Mouse (Mus musculus) cerebellum, postnatal 36 days (tissue): ENCODE measurements around the gene Zkscan14.
"Not testable (repeated sequence)": the region's sequence is repeated elsewhere in the genome, so short reads cannot be mapped to it uniquely, and the experiment has no call there.

Experiments used
- DNase-seq, 2 experiments: peaks; one replicate each; pipeline ENCODE4 v3.0.0; 2021 to 2022; ENCODE audit warnings: mixed read lengths in 2 of 2

Zkscan14 gene

DNA sequence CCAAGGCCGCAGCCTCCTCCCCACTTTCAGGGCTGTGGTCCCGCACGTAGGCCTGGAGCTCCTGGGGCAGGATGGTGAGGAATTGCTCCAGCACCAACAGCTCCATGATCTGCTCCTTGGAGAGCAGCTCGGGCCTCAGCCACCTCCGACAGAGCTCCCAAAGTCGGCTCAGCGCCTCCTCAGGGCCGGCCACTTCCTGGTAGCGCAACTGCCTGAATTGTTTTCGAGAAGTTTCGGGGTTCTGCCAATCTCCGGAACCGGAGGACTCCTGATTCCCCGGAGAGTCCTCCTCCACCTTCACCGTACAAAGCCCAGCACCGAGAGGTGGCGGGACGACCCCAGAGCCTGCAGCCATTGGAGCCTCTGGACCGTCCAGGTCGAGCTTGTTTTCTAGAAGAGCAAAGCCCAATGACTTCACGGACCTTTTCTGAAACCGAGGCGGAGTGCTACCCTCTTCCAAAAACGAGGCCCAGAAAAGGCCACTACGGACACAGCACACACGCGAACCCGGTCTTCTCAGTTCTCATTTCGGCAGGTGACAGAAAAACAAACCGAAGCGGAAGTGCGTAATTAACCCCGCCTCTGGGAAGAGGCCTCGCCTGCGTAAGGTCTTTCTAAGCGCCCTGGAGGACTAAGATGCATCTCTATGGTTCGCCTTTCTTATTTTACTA, at the start of gene Zkscan14:
Gene Zkscan14 (minus strand): TSS at position 548 of the 671 bp plus-strand sequence.
- DNase-seq, result peak; percentile 76

- DNase-seq, result no peak
Measured at GRCm38 (mm10) chr5:145249520-145249919, 47.9 kb upstream of the Zkscan14 start.

GRCm38 (mm10) chr5:145234636-145235035, 33.0 kb upstream of the Zkscan14 start:
- DNase-seq, result peak in 1 of 2 experiments; percentile 13

GRCm38 (mm10) chr5:145231893-145232411, 30.3 kb upstream of the Zkscan14 start:
- DNase-seq, result no peak

GRCm38 (mm10) chr5:145231367-145231871, 29.8 kb upstream of the Zkscan14 start, which contains the start of gene Zfp655:
Gene Zfp655, plus strand, starts transcription at chr5:145231715.
- DNase-seq, result peak; percentile 97 to 98

GRCm38 (mm10) chr5:145230641-145231040, 29.0 kb upstream of the Zkscan14 start:
- no peak for DNase-seq

DNA sequence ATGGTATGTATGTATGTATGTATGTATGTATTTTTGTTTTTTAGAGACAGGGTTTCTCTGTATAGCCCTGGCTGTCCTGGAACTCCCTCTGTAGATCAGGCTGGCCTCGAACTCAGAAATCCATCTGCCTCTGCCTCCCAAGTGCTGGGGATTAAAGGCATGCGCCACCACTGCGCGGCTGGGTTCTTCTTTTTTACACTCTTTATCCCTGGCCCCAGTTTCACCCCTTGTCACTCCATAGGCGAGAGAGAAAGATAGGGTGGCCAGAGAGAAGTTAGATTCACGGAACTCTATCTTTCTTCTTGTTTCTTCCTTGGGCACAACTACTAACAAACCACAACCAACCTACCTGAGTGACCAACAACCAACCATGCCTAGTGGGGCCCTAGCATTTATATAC, 27.6 kb upstream of the Zkscan14 start:
- not testable (repeated sequence) for DNase-seq

GRCm38 (mm10) chr5:145226453-145226852, 24.8 kb upstream of the Zkscan14 start:
- no peak for DNase-seq

DNA sequence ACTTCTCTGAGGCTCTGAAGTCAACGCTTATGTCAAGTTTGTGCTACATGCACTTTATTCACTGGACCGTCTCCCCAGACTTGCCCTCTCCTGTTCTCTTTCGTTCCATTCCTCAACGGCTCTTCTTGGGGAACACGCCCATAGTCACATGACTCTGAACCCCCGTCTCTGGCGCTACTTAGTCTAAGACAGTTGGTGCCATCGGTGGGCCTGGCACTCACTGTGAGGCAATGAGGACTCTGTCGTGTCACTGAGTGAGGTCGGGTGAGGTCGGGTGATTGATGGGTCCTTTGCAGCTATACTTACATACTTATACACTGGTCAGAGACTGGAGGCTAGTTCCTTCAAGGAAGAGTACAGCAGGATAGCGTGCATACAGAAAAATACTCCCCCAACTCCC, 21.7 kb upstream of the Zkscan14 start:
- DNase-seq, result no peak

GRCm38 (mm10) chr5:145222840-145223239, 21.2 kb upstream of the Zkscan14 start:
- DNase-seq, result no peak

- DNase-seq, result no peak
Measured at GRCm38 (mm10) chr5:145219981-145220380, 18.3 kb upstream of the Zkscan14 start.

GRCm38 (mm10) chr5:145218671-145219070, 17.0 kb upstream of the Zkscan14 start:
- DNase-seq, result no peak

GRCm38 (mm10) chr5:145218206-145218605, 16.5 kb upstream of the Zkscan14 start:
- no peak for DNase-seq

GRCm38 (mm10) chr5:145217746-145218145, 16.1 kb upstream of the Zkscan14 start:
- no peak for DNase-seq

- DNase-seq, result no peak
Measured at GRCm38 (mm10) chr5:145214679-145215078, 13.0 kb upstream of the Zkscan14 start.

DNA sequence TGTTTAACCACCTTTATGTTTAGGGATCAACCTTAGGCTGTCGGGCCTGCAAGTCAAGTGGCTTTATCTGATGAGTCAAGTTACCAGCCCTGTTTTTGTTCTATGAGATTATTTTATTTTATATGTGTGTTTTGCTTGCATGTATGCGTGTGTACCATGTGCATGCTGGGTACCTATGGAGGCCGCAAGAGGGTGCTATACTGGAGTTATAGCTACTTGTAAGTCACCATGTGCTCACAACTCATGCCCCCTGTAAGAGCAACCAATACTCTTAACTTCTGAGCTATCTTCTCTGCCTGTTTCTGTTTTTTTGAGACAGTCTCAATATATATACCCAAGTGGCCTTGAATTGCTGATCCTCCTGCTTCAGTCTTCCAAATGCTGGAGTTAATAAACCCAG, 11.8 kb upstream of the Zkscan14 start:
- no peak for DNase-seq

DNA sequence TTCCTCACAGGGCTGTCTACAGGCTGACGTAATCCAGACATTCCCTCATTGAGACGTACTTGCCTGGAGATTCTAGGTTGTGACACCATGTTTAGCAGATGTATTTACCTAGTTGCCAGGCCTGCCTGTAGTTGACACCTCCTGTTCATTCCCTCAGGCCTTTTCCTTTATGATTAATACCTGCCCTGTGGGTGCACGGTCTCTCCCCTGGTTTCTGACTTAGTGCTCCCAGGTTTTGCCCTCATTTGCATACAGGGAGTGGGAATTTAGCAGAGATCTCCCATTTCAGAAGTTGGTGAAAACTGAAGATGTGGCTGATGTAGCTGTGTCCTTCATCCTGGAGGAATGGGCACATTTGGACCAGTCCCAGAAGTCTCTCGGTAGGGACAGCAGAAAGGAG, 10.5 kb upstream of the Zkscan14 start:
- DNase-seq, result no peak

DNA sequence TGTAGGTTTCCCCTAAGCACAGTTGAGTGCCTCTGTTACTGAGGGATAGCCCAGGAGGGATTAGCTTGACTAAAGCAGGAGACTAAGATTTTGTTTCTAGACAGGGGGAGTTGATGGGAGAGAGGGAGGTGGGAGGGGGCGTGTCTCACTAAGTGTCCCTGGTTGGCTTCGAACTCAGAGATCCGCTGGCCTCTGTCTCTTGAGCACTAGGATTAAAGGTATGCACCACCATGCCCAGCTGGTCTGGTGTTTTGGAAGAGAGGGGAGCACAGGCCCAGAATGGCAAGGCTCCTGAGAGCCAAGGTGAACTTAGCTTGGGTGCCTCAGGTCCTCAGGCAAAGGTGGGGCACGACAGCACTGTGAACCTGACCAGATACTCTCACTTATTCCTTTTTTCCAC, 9.7 kb upstream of the Zkscan14 start:
- DNase-seq, result no peak

GRCm38 (mm10) chr5:145208391-145208790, 6.7 kb upstream of the Zkscan14 start:
- not testable (repeated sequence) for DNase-seq

GRCm38 (mm10) chr5:145207954-145208353, 6.3 kb upstream of the Zkscan14 start:
- DNase-seq, result no peak

DNA sequence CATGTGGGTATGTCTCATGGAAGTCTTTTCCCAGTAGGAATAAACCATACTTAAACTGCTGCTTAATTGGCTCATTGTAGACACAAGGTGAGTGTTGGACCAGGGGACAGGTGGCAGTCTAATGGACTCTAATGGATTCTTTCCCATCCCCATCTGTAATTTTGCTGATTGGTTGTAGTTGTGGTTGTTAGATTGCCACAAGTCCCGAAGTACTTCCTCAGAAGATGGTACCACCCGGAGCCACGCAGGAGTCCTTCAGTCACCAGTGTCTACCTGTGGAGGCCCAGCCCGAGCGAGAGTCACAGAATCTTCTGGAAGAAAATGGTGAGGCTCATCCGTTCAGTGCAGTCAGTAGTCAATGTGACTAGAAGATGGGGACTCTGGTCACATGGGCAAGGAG, 5.7 kb upstream of the Zkscan14 start:
- DNase-seq, result no peak

GRCm38 (mm10) chr5:145205041-145205440, 3.4 kb upstream of the Zkscan14 start:
- no peak for DNase-seq

DNA sequence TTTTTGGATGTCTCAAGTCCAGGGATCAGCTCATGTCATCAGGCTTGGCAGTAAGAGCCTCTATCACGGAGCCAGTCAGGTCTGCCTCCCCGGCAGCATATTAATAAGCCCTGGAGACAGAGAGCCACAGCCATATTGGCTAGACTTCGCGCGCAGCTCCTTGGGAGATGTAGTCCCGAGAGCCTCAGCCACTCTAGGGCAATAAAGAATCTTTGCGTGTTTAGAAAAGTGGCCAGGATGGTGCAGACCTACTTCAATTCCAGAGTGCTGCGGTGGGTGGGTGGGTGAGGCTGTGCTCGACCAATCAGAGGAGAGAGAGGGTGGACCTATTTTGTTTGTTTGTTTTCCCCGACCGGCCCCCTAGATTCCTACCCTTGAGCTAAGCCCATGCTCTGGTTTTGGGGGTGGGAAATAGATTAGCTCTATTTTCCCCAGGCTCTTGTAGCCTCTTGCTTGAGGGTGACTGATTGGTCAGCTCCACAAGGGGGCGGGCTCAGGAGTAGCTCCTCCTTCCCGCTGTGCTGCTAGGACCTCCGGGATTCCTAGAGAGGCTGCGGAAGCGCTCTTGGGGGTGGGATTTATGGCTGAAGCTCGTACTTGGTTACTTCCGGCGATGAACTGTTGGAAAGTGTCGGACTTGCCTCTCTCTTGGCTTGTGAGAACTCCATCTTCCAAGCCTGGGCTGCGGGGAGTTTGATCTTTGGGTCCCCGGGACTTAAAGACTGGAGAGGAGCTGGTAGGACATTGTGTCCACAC, 2.4 kb upstream of the Zkscan14 start, which contains the start of gene Zkscan5:
Gene Zkscan5 (plus strand): TSS at position 627 of the 756 bp plus-strand sequence.
- peak; percentile 98 for DNase-seq

DNA sequence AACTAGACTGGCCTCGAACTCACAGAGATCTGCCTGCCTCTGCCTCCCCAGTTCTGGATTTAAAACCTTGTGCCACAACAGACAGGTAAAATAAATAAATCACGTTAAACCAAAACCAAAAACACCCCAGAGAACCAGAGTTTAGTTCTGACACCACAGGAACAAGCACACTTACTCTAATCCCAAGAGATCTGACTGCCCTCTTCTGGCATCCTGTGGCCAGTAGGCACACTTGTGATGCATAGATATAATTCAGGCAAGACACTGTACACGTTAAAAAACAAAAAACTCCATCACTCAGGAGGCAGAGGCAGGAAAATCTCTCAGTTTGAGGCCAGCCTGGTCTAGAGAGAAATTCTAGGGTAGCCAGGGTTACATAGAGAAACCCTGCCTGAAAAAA, 778 bp upstream of the Zkscan14 start:
- DNase-seq, result no peak
